Mouse (Mus musculus): ENCODE data around the gene Pi4ka.
"Not testable (repeated sequence)": the region's sequence is repeated elsewhere in the genome, so short reads cannot be mapped to it uniquely, and the experiment has no call there.

Gene Pi4ka

DNA sequence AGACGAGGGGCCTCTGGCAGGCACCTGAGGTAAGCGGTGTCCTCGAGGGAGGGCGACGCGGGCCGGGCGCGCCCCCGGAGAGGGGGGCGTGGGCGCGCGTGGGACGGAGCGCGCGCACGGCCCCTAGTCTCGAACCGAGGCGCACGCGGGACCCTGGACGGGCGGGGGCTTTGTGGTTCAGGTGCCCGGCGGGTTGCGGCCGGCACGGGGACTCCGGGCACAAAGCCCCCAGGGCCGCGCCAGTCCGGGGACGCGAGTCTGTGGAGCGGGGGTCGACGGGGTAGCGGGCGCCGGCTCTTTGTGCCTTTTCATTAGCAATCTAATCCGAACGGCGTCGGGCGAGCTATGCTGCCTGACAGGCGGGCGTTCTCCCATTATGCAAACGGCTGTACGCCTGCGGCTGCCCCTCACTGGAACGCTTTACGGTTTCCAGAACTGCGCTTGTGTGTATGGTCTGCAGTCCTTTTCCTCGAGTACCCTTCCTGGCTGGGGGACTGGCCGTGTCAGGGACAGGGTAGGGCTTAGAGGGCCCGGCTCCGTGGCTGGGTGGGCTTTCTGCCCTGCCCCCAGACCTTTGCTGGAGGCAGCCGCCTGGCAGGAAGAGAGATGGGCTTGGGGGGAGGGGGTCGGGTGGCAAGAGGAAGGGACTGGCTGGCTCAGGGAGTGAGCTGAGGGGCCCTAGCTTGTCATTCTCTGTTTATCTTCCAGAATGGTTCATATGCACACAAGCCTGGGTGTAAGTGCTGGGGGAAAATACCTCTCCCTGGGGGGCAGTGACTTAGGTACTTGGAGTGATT lies 172.2 kb downstream of the Pi4ka start:
- DNase-seq (ENCODE audit: low read depth, low spot score): peak; percentile 73

DNA sequence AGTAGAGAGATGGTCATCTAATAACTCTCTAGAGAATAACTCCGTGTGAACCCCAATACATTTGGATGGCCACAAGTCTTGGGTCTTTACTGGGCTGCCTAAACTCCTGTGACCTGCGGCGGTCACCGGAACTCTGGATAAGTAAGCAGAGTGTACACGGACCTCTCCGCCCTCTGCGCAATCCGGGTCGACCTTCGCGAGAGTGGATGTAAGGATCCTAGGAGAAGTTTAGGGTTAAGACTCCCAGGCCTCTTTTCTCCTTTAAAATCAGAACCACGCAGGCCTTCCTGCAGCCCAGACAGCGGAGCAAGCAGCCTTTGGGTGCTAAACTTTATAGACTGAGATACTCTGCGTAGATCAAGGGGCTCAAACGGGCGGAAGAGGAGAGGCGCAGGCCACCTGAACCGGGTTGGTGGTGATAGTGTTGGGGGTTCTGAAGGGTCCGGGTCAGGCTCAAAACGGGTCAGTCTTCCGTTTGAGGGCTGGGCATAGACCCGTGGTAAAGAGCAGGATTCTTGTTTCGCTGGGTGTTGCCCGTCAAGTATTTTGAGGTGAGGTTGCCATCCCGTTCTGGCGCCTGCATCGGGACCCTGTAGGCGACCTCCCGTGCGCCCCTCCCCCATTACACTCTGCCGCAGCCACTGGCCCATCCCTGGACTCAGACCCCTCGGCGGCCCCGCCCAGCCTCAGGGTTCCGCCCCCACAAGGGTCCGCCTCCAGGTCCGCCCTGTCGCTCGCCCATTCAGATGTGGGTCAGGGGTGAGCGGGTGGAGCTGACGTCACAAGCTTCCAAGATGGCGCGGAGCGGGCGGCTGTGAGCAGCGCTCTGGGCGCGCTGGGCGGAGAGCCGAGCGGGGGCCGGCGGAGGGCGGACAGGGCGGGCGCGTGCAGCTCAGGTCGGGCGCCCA lies 173.1 kb downstream of the Pi4ka start, which contains the start of gene Hic2:
Gene Hic2 (plus strand): TSS at position 779 of the 908 bp plus-strand sequence.
- DNase-seq (ENCODE audit: low read depth, low spot score): peak; percentile 98

DNA sequence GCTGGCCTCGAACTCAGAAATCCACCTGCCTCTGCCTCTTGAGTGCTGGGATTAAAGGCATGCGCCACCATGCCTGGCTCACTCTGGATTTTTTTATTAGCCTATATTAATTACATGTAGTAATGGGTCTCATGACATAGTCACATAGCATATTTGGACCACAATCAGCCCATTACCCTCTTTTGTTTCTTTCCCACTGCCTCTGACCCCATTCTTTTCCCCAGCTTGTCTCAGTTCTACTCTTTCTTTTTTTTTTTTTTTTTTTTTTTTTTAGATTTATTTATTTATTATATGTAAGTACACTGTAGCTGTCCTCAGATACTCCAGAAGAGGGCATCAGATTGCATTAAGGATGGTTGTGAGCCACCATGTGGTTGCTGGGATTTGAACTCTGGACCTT lies 174.6 kb downstream of the Pi4ka start:
- DNase-seq (ENCODE audit: low read depth, low spot score): not testable (repeated sequence)
